Mouse (Mus musculus) intestine, postnatal 0 days (tissue): ENCODE results near the gene Dhx9. TPM values are rescaled to one million over a fixed set of nuclear protein-coding genes. Genes with fewer than 3 reads are reported as not detected.

Experiments
- ATAC-seq: fragments of 200-750 bp; cut with Nextera tagmentation; 2 replicates; pipeline ENCODE4 v1.8.0; 2017; ENCODE audit warnings: mild to moderate bottlenecking, moderate TSS enrichment, moderate library complexity
- H3K27ac ChIP-seq: fragments of 300-500 bp; sonication (generic); 2 replicates; pipeline ENCODE4 v1.5.1; 2014; ENCODE audit warnings: mild to moderate bottlenecking, low read depth, low read length, moderate library complexity
- H3K27me3 ChIP-seq: fragments of 300-500 bp; sonication (generic); replicated peaks from 2 replicates; pipeline ENCODE4 v1.6.1; 2014; ENCODE audit warnings: low read length, mixed read lengths; ENCODE audit not compliant: control insufficient read depth, insufficient read depth
- H3K36me3 ChIP-seq: fragments of 300-500 bp; sonication (generic); 2 replicates; pipeline ENCODE4 v1.6.1; 2014; ENCODE audit warnings: mild to moderate bottlenecking, moderate library complexity; ENCODE audit not compliant: control insufficient read depth, insufficient read depth
- H3K4me1 ChIP-seq: fragments of 300-500 bp; sonication (generic); replicated peaks from 2 replicates; pipeline ENCODE4 v1.6.1; 2014; ENCODE audit warnings: antibody characterized with exemption, low read length, mixed read lengths; ENCODE audit not compliant: control insufficient read depth, insufficient read depth
- H3K4me2 ChIP-seq: fragments of 300-500 bp; sonication (generic); replicated peaks from 2 replicates; pipeline ENCODE4 v1.6.1; 2014; ENCODE audit warnings: low read depth, mild to moderate bottlenecking, moderate library complexity
- H3K4me3 ChIP-seq: fragments of 300-500 bp; sonication (generic); 2 replicates; pipeline ENCODE4 v1.5.1; 2014; ENCODE audit warnings: low read depth, low read length
- H3K9ac ChIP-seq: fragments of 300-500 bp; sonication (generic); 2 replicates; pipeline ENCODE4 v1.6.1; 2014; ENCODE audit warnings: mild to moderate bottlenecking, low read depth, low read length
- H3K9me3 ChIP-seq: fragments of 300-500 bp; sonication (generic); 2 replicates; pipeline ENCODE4 v1.6.1; 2016; ENCODE audit warnings: mixed run types; ENCODE audit not compliant: control insufficient read depth
- CTCF ChIP-seq: sonication (generic); IDR thresholded peaks from 2 replicates; pipeline ENCODE4 v1.5.1; 2016; ENCODE audit warnings: low read depth, mild to moderate bottlenecking, control low read depth, antibody characterized with exemption, moderate library complexity
- WGBS: fragments of 180-500 bp; shearing (Covaris S2); extraction: QIAGEN DNeasy Blood & Tissue Kit; methylation state at CpG from one replicate; pipeline ENCODE4 v1.1.7; 2014; 5-methylcytosine and 5-hydroxymethylcytosine counted together
- polyA plus RNA-seq: library from polyadenylated mRNA; unstranded; fragments of >200 nt; fragmentation: Nextera tagmentation; extraction: Ambion mirVana; gene quantifications from 2 replicates; pipeline ENCODE4 v1.2.1, GENCODE M21; 2015

Gene Dhx9
- polyA plus RNA-seq, 1 experiment from 2014 or later: 14.1 TPM

- Histone ChIP-seq H3K27me3 (no peaks in the 10 kb centered on the region), H3K36me3 (peaks cover 58% of the 10 kb centered on the region), H3K4me3 (no peak overlapping the region), H3K9me3 (no peaks in the 10 kb centered on the region), H3K4me1 (peaks cover 5% of the 10 kb centered on the region; the same call in 1 of the 2 replicates), H3K27ac (no peak overlapping the region), H3K4me2 (no peak overlapping the region), H3K9ac (no peak overlapping the region)
- ATAC-seq: peak; percentile 60
- peak; percentile 83 for TF ChIP-seq CTCF
- WGBS: 38% methylated on average over 1 of the region's 1 CpGs
Observed at GRCm38 (mm10) chr1:153480386-153481024, 7.0 kb downstream of the Dhx9 start.

DNA sequence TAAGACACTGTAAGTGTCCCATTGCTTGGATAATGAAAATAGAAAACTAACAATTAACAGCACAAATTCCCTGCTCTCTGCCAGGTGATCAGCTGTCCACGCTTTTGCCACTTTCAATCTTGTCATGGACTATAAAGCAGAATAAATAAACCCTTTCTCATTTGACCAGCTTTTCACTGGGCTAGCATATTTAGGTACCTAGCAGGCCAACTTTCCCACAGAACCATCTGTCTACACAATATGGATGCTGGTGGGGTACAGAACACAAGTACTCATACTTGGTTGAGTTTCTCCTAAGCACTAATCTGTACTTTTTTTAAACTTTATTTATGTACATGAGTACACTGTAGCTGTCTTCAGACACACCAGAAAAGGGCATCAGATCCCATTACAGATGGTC lies 8.2 kb downstream of the Dhx9 start:
- no peaks in the 10 kb centered on the region for H3K9me3 ChIP-seq
- H3K36me3 ChIP-seq: peaks cover 68% of the 10 kb centered on the region
- no peak overlapping the region for H3K9ac ChIP-seq
- no peaks in the 10 kb centered on the region for H3K27me3 ChIP-seq
- no peak overlapping the region for H3K27ac ChIP-seq
- H3K4me1 ChIP-seq: no peaks in the 10 kb centered on the region; the same call in 1 of the 2 replicates
- no peak overlapping the region for H3K4me2 ChIP-seq
- ATAC-seq: no peak
- WGBS: 85% methylated on average over 1 of the region's 1 CpGs
- TF ChIP-seq CTCF: no peak
- no peak overlapping the region for H3K4me3 ChIP-seq

- no peak for TF ChIP-seq CTCF
- no peak overlapping the region for H3K4me2 ChIP-seq
- ATAC-seq: no peak
- H3K27me3 ChIP-seq: no peaks in the 10 kb centered on the region
- no peak overlapping the region for H3K9ac ChIP-seq
- no peaks in the 10 kb centered on the region for H3K4me1 ChIP-seq
- H3K36me3 ChIP-seq: peaks cover 76% of the 10 kb centered on the region
- H3K27ac ChIP-seq: peak overlapping the region; percentile 24; the same call in 1 of the 2 replicates
- no peaks in the 10 kb centered on the region for H3K9me3 ChIP-seq
- H3K4me3 ChIP-seq: no peak overlapping the region
- WGBS: 47% methylated on average over 1 of the region's 1 CpGs
Observed at GRCm38 (mm10) chr1:153461796-153462195, 25.7 kb downstream of the Dhx9 start.

DNA sequence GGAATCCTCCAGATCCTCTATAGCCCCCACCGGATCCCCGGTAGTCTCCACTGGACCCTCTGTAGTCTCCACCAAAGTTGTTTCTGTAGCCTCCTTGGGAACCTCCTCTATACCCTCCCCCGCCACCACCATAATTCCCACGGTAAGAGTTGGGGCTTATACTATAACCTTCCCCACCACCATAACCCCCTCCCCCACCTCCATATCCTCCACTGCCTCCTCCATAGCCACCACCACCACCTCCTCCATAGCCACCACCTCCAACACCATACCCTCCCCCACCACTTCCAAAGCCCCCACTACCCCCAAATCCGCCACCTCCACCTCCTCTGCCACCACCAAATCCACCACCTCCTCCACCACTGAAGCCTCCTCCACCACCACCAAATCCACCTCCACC lies 31.3 kb downstream of the Dhx9 start:
- ATAC-seq: 0 out of 2 replicates have a peak, but pooled peaks have one; percentile 12
- TF ChIP-seq CTCF: no peak

GRCm38 (mm10) chr1:153453146-153453642 lies 34.3 kb downstream of the Dhx9 start:
- H3K27ac ChIP-seq: no peak overlapping the region
- no peak overlapping the region for H3K4me3 ChIP-seq
- no peaks in the 10 kb centered on the region for H3K27me3 ChIP-seq
- H3K9me3 ChIP-seq: no peaks in the 10 kb centered on the region
- no peak for TF ChIP-seq CTCF
- H3K4me2 ChIP-seq: no peak overlapping the region
- no peak overlapping the region for H3K9ac ChIP-seq
- 0 out of 2 replicates have a peak, but pooled peaks have one; percentile 26 for ATAC-seq
- H3K4me1 ChIP-seq: no peaks in the 10 kb centered on the region
- H3K36me3 ChIP-seq: peaks cover 42% of the 10 kb centered on the region
- 77% methylated on average over 3 of the region's 3 CpGs for WGBS

More for the DNA sequence above, 31.3 kb downstream of the Dhx9 start:
- no peaks in the 10 kb centered on the region for H3K9me3 ChIP-seq
- WGBS: 87% methylated on average over 5 of the region's 5 CpGs
- no peak overlapping the region for H3K9ac ChIP-seq
- H3K27ac ChIP-seq: no peak overlapping the region
- H3K4me3 ChIP-seq: no peak overlapping the region
- no peak overlapping the region for H3K4me2 ChIP-seq
- no peaks in the 10 kb centered on the region for H3K27me3 ChIP-seq
- no peaks in the 10 kb centered on the region for H3K4me1 ChIP-seq
- H3K36me3 ChIP-seq: peaks cover 67% of the 10 kb centered on the region

DNA sequence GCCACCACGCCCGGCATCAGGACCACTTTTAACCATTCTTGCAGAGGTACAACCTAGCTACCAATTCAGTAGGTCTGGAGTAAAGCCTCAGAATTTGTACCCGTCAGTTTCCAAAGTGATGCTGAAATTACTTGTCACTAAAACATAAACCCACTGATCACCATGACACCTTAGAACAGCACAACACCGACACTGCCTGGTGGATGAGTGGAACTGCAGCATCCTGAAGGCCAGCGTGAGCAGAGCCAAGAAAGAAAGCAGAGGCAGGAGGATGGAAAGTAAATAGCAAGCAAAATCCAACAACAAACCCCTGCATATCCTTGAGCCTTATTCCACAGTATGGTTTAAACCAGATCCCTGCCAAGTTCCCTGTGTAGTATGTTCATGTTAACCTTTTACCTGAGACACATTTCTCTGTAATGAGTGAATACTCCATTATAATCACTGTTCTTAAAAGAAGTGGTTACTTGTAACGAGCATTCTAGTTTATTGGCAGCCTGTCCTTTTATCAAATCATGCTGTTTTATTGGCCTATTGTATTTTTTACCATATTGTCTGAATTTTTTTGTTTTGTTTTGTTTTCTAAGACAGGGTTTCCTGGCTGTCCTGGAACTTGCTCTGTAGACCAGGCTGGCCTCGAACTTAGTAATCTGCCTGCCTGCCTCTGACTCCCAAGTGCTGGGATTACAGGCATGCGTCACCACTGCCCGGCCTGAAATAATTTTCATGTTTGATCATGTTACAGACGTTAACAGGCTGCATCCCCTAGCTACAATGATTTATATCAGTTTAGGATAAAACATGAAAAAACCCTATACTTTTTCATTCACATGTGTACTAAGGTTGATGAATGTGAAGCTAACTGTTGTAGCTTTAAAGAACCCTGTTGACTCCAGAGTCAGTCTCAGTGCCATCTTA lies 36.0 kb downstream of the Dhx9 start:
- Histone ChIP-seq H3K9ac (no peak overlapping the region), H3K9me3 (no peaks in the 10 kb centered on the region), H3K4me3 (no peak overlapping the region), H3K36me3 (peaks cover 27% of the 10 kb centered on the region), H3K27ac (no peak overlapping the region), H3K4me1 (no peaks in the 10 kb centered on the region), H3K27me3 (no peaks in the 10 kb centered on the region), H3K4me2 (no peak overlapping the region)
- ATAC-seq: no peak
- peak; percentile 76 for TF ChIP-seq CTCF
- 71% methylated on average over 10 of the region's 10 CpGs for WGBS
